Mouse (Mus musculus) liver, postnatal 0 days (tissue): ENCODE results near the gene Havcr2.

Source experiments
- CTCF ChIP-seq: sonication (generic); IDR thresholded peaks from 2 replicates; pipeline ENCODE4 v1.5.1; 2016; ENCODE audit warnings: antibody characterized with exemption, low read depth
- EP300 ChIP-seq: IDR thresholded peaks from 2 replicates; pipeline ENCODE4 v1.6.1; 2016; ENCODE audit warnings: antibody characterized with exemption, low read depth, mild to moderate bottlenecking

DNA sequence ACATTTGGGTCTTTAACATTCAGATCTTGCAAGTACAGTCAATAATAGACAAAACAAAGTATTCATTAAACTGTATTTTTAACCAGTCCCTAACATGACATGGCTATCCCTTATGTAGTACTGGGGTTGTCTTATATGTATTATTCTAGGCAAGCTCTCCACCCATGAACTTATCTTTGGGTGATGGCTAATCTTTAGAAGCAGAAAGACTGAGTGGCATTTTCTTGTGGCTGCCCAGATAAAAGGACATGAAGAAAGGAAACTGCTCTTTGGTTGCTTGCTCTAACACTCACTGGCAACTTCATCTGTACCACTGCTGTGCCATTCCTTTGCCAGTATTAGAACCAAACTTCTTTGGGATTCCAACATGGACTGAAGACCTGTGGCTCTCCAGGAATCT lies 19.4 kb upstream of the Havcr2 start:
- TF ChIP-seq CTCF (no peak), EP300 (peak; percentile 74)
